Mouse (Mus musculus) heart, embryonic 12.5 days (tissue): ENCODE measurements around the gene Actr2. TPM values are rescaled to one million over a fixed set of nuclear protein-coding genes. Genes with fewer than 3 reads are reported as not detected.
"Not testable (repeated sequence)": the region's sequence is repeated elsewhere in the genome, so short reads cannot be mapped to it uniquely, and the experiment has no call there.

Experiments used
- ATAC-seq: fragments of 200-750 bp; cut with Nextera tagmentation; 2 replicates; pipeline ENCODE4 v1.8.0; 2017; ENCODE audit warnings: moderate TSS enrichment, moderate library complexity; ENCODE audit not compliant: insufficient number of reproducible peaks, low FRiP score
- H3K27ac ChIP-seq: fragments of 300-500 bp; sonication (generic); 2 replicates; pipeline ENCODE4 v1.5.1; 2016; ENCODE audit warnings: mild to moderate bottlenecking, moderate library complexity; ENCODE audit not compliant: poor library complexity, severe bottlenecking
- H3K27me3 ChIP-seq: fragments of 300-500 bp; sonication (generic); replicated peaks from 2 replicates; pipeline ENCODE4 v1.6.1; 2016; ENCODE audit warnings: mild to moderate bottlenecking, moderate library complexity
- H3K36me3 ChIP-seq: fragments of 300-500 bp; sonication (generic); 2 replicates; pipeline ENCODE4 v1.6.1; 2016; ENCODE audit warnings: mild to moderate bottlenecking, moderate library complexity
- H3K4me1 ChIP-seq: fragments of 300-500 bp; sonication (generic); replicated peaks from 2 replicates; pipeline ENCODE4 v1.6.1; 2016; ENCODE audit warnings: mild to moderate bottlenecking
- H3K4me2 ChIP-seq: fragments of 300-500 bp; sonication (generic); 2 replicates; pipeline ENCODE4 v1.6.1; 2016; ENCODE audit warnings: mild to moderate bottlenecking, moderate library complexity
- H3K4me3 ChIP-seq: fragments of 300-500 bp; sonication (generic); 2 replicates; pipeline ENCODE4 v1.5.1; 2016; ENCODE audit warnings: mild to moderate bottlenecking
- H3K9ac ChIP-seq: fragments of 300-500 bp; sonication (generic); 2 replicates; pipeline ENCODE4 v1.6.1; 2016; ENCODE audit warnings: mild to moderate bottlenecking, moderate library complexity
- H3K9me3 ChIP-seq: fragments of 300-500 bp; sonication (generic); replicated peaks from 2 replicates; pipeline ENCODE4 v1.6.1; 2016; ENCODE audit warnings: mild to moderate bottlenecking, moderate library complexity
- WGBS: fragments of 180-500 bp; shearing (Covaris S2); methylation state at CpG from one replicate; pipeline ENCODE4 v1.1.7; 2016; 5-methylcytosine and 5-hydroxymethylcytosine counted together
- polyA plus RNA-seq: library from polyadenylated mRNA; unstranded; fragments of >200 nt; fragmentation: Nextera tagmentation; extraction: Ambion mirVana; gene quantifications from 2 replicates; pipeline ENCODE4 v1.2.1, GENCODE M21; 2016

The Actr2 gene
- 104 and 108 TPM in 2 replicates for polyA plus RNA-seq

- Histone ChIP-seq H3K4me3 (peak within 1 kb of the TSS; percentile 64), H3K9me3 (no peaks in the 10 kb centered on the region), H3K4me1 (peaks cover 5% of the 10 kb centered on the region), H3K4me2 (peak within 1 kb of the TSS; percentile 72), H3K36me3 (peaks cover 12% of the 10 kb centered on the region), H3K27ac (peak within 1 kb of the TSS; percentile 92), H3K9ac (peak within 1 kb of the TSS; percentile 86), H3K27me3 (no peaks in the 10 kb centered on the region)
- WGBS: under 1% methylated on average over 55 of the region's 57 CpGs
- peak; percentile 99 for ATAC-seq
These were observed at the start of gene Actr2 for GRCm38 (mm10) chr11:20112741-20113480. Gene Actr2, minus strand, starts transcription at chr11:20112913.

GRCm38 (mm10) chr11:20158879-20159278 lies 46.2 kb upstream of the Actr2 start:
- Histone ChIP-seq H3K4me1 (no peaks in the 10 kb centered on the region), H3K9me3 (no peaks in the 10 kb centered on the region), H3K36me3 (no peaks in the 10 kb centered on the region), H3K4me3 (no peak overlapping the region), H3K4me2 (no peak overlapping the region), H3K27ac (no peak overlapping the region), H3K27me3 (no peaks in the 10 kb centered on the region), H3K9ac (no peak overlapping the region)
- no peak for ATAC-seq

- H3K27ac ChIP-seq, H3K9ac ChIP-seq, ATAC-seq, H3K4me1 ChIP-seq, H3K9me3 ChIP-seq, H3K4me2 ChIP-seq, H3K36me3 ChIP-seq, H3K27me3 ChIP-seq, H3K4me3 ChIP-seq: not testable (repeated sequence)
- WGBS: 83% methylated on average over 5 of the region's 5 CpGs
These were observed 40.8 kb upstream of the Actr2 start for GRCm38 (mm10) chr11:20153542-20153941.

- no peak for ATAC-seq
- no peaks in the 10 kb centered on the region for H3K4me1 ChIP-seq
- 76% methylated on average over 4 of the region's 4 CpGs for WGBS
- H3K9me3 ChIP-seq: peaks cover 3% of the 10 kb centered on the region; the same call in 1 of the 2 replicates
- no peak overlapping the region for H3K4me3 ChIP-seq
- no peak overlapping the region for H3K27ac ChIP-seq
- no peak overlapping the region for H3K4me2 ChIP-seq
- H3K36me3 ChIP-seq: no peaks in the 10 kb centered on the region
- no peaks in the 10 kb centered on the region for H3K27me3 ChIP-seq
- no peak overlapping the region for H3K9ac ChIP-seq
These were observed 39.6 kb upstream of the Actr2 start for GRCm38 (mm10) chr11:20152107-20152901.

GRCm38 (mm10) chr11:20151290-20151689 lies 38.6 kb upstream of the Actr2 start:
- 74% methylated on average over 5 of the region's 5 CpGs for WGBS
- H3K4me1 ChIP-seq: no peaks in the 10 kb centered on the region
- no peak overlapping the region for H3K4me3 ChIP-seq
- no peak for ATAC-seq
- H3K36me3 ChIP-seq: no peaks in the 10 kb centered on the region
- no peak overlapping the region for H3K4me2 ChIP-seq
- H3K9me3 ChIP-seq: peaks cover 3% of the 10 kb centered on the region; the same call in 1 of the 2 replicates
- no peak overlapping the region for H3K27ac ChIP-seq
- H3K27me3 ChIP-seq: no peaks in the 10 kb centered on the region
- H3K9ac ChIP-seq: no peak overlapping the region

- no peak for ATAC-seq
- Histone ChIP-seq H3K4me3 (no peak overlapping the region), H3K4me1 (no peaks in the 10 kb centered on the region; the same call in 1 of the 2 replicates), H3K27ac (no peak overlapping the region), H3K4me2 (no peak overlapping the region), H3K36me3 (no peaks in the 10 kb centered on the region), H3K9ac (no peak overlapping the region), H3K27me3 (no peaks in the 10 kb centered on the region), H3K9me3 (peaks cover 3% of the 10 kb centered on the region; the same call in 1 of the 2 replicates)
- WGBS: 91% methylated on average over 3 of the region's 3 CpGs
These were observed 37.2 kb upstream of the Actr2 start for GRCm38 (mm10) chr11:20149936-20150335.

GRCm38 (mm10) chr11:20145383-20145782 lies 32.7 kb upstream of the Actr2 start:
- Histone ChIP-seq H3K27me3 (no peaks in the 10 kb centered on the region), H3K4me1 (no peaks in the 10 kb centered on the region; the same call in 1 of the 2 replicates), H3K4me3 (no peak overlapping the region), H3K27ac (no peak overlapping the region), H3K9ac (no peak overlapping the region), H3K36me3 (no peaks in the 10 kb centered on the region), H3K9me3 (peaks cover 3% of the 10 kb centered on the region; the same call in 1 of the 2 replicates), H3K4me2 (no peak overlapping the region)
- no peak for ATAC-seq
- 27% methylated on average over 9 of the region's 9 CpGs for WGBS

GRCm38 (mm10) chr11:20144536-20145263 lies 32.0 kb upstream of the Actr2 start:
- Histone ChIP-seq H3K4me2 (no peak overlapping the region), H3K9ac (no peak overlapping the region), H3K4me1 (no peaks in the 10 kb centered on the region; the same call in 1 of the 2 replicates), H3K27ac (no peak overlapping the region), H3K4me3 (no peak overlapping the region), H3K27me3 (no peaks in the 10 kb centered on the region), H3K9me3 (no peaks in the 10 kb centered on the region), H3K36me3 (no peaks in the 10 kb centered on the region)
- 72% methylated on average over 9 of the region's 9 CpGs for WGBS
- no peak for ATAC-seq

GRCm38 (mm10) chr11:20143687-20144086 lies 31.0 kb upstream of the Actr2 start:
- not testable (repeated sequence) for H3K27me3 ChIP-seq, H3K4me3 ChIP-seq, H3K9me3 ChIP-seq, H3K4me2 ChIP-seq, H3K27ac ChIP-seq, H3K36me3 ChIP-seq, H3K9ac ChIP-seq, H3K4me1 ChIP-seq, ATAC-seq
- 84% methylated on average over 4 of the region's 4 CpGs for WGBS

- 85% methylated on average over 5 of the region's 5 CpGs for WGBS
- Histone ChIP-seq H3K27me3 (no peaks in the 10 kb centered on the region), H3K9ac (no peak overlapping the region), H3K4me3 (no peak overlapping the region), H3K4me2 (no peak overlapping the region), H3K27ac (no peak overlapping the region), H3K4me1 (no peaks in the 10 kb centered on the region; the same call in 1 of the 2 replicates), H3K36me3 (no peaks in the 10 kb centered on the region), H3K9me3 (no peaks in the 10 kb centered on the region)
- no peak for ATAC-seq
These were observed 29.8 kb upstream of the Actr2 start for GRCm38 (mm10) chr11:20142516-20142915.

GRCm38 (mm10) chr11:20140286-20140685 lies 27.6 kb upstream of the Actr2 start:
- no peaks in the 10 kb centered on the region; the same call in 1 of the 2 replicates for H3K4me1 ChIP-seq
- 84% methylated on average over 5 of the region's 5 CpGs for WGBS
- ATAC-seq: no peak

More at GRCm38 (mm10) chr11:20140286-20140685, 27.6 kb upstream of the Actr2 start:
- no peaks in the 10 kb centered on the region for H3K36me3 ChIP-seq
- H3K9ac ChIP-seq: no peak overlapping the region
- H3K4me3 ChIP-seq: no peak overlapping the region
- H3K4me2 ChIP-seq: no peak overlapping the region
- H3K27ac ChIP-seq: no peak overlapping the region
- no peaks in the 10 kb centered on the region for H3K9me3 ChIP-seq
- no peaks in the 10 kb centered on the region for H3K27me3 ChIP-seq
